Mouse (Mus musculus) left cerebral cortex, postnatal 25 days (tissue): ENCODE measurements at regions not wholly inside any gene's neighbourhood (a gene's known extent, or its start where the extent isn't known, plus 50 kb on each side); places are given as distances from the start of the nearest gene placed in this dataset.

Source experiments
- DNase-seq, 2 experiments: peaks; one replicate each; pipeline ENCODE4 v3.0.0; 2022; ENCODE audit warnings: low spot score in 2 of 2, mixed read lengths in 1 of 2
- intact Hi-C: fragments of 180-260 bp; cut with DNase I; formaldehyde crosslinking; loops from one replicate; pipeline ENCODE4 v1.15.1; 2025

- intact Hi-C loops = no loop called here
- no peak for DNase-seq
Observed at GRCm38 (mm10) chr10:44696973-44697372, 168.7 kb upstream of the Prdm1 start.

DNA sequence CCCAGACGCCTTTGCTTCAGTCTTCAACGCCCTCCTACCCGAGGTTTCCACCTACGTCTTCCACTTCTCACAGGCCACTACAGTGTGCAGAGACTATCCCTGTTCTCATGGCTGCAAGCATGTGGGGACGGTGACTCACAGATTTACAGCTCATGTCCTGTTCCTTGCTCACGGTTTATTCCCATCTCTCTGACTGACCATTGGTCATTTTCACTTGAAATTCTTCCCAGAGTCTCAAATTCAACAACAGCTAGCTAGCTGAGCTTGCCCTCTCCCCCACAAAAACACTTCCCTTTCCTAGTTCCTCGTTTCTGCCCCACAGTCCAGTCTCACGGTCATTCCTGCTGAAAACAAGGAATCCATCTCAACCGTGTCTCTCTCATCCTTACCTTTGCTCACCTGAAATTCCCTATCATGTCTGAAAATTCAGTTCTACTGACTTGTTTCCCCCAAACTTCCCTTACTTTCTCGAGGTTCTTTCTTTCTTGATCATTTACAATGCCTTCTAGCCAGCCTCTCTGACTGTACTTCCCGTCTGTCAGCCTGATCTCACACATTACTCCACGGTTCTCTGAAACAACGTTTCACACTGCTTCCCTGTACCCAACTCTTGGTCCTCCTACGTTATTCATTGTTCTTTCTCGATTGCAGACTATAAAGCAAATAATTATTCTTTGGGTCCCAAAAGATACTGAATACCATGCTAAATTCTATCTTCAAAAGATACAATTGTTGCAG lies 163.5 kb upstream of the Prdm1 start:
- intact Hi-C loops = no loop called here
- peak in 1 of 2 experiments; percentile 45 for DNase-seq

DNA sequence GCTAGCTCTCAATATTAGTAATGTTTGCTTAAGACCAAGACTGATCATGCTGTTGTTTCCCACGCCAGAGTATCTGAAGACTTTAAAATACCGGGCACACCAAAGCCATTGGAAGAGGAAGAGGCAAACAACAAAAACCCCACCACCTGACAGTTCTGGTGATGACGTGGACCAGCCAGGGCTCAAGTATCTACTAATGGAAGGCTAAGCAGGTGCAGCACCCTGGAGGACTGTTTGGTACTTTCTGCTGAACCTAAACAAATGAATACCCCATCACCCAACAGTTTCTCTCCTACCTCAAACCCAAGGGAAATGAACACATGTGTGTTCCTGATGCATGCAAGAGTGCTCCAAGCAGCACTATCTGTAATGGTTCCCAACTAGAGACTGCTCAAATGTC lies 160.3 kb upstream of the Prdm1 start:
- intact Hi-C loops = loop anchor here (5.0 kb wide), 1 partner anchor 64 kb away; no protein-coding TSS in a partner anchor
- DNase-seq = no peak

- intact Hi-C loops = loop anchor here (5.0 kb wide), 1 partner anchor 66 kb away; no protein-coding TSS in a partner anchor
- no peak for DNase-seq
Observed at GRCm38 (mm10) chr10:44686055-44686454, 157.8 kb upstream of the Prdm1 start.

- DNase-seq = peak in 1 of 2 experiments; percentile 77
- intact Hi-C loops = loop anchor here (5.0 kb wide), 1 partner anchor 67 kb away; no protein-coding TSS in a partner anchor
Observed at GRCm38 (mm10) chr10:44685215-44685614, 156.9 kb upstream of the Prdm1 start.

- no peak for DNase-seq
- intact Hi-C loops = no loop called here
Observed at GRCm38 (mm10) chr10:44676506-44676905, 148.2 kb upstream of the Prdm1 start.

GRCm38 (mm10) chr10:44665509-44666144 lies 137.3 kb upstream of the Prdm1 start:
- DNase-seq = no peak
- intact Hi-C loops = no loop called here

- no peak for DNase-seq
- intact Hi-C loops = no loop called here
Observed at GRCm38 (mm10) chr10:44659499-44659898, 131.2 kb upstream of the Prdm1 start.

GRCm38 (mm10) chr10:44653761-44654160 lies 125.5 kb upstream of the Prdm1 start:
- no peak for DNase-seq
- intact Hi-C loops = no loop called here

DNA sequence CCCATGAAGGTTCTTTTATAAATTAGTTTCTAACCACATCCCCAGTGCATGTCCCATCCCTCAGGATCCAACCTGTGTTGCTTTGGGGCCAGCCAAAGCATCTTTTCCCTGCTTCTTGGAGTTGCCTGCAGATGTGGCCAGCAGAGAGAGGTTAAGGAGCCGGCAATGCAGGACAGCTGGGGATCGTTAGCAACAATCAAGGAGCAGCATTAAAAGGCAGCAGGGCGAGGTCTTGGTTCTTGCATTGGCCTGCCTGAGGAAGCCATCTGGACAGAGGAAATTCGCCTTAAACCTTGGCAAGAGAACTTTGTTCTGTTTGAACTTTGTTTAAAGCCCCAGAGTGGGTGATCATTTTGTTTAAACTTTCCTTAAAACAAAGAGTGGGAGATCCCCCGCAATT lies 118.7 kb upstream of the Prdm1 start:
- intact Hi-C loops = no loop called here
- DNase-seq = no peak

DNA sequence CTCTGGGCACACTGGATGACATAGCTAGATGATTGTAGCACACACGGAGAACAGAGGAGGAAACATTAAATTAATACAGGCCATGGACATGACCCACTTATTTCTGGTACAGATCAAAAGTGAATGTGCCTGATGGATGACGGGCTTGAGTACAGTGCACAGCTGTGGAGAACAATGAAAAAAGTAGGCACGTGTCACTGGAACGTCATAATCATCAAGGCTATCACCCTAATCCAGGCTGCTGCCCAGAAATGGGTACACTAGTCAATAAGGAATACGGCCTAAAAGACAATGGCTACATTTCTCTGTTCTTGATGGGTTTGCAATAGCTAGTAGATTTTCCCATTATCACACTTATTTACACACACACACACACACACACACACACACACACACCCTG lies 118.3 kb upstream of the Prdm1 start:
- intact Hi-C loops = no loop called here
- no peak for DNase-seq

DNA sequence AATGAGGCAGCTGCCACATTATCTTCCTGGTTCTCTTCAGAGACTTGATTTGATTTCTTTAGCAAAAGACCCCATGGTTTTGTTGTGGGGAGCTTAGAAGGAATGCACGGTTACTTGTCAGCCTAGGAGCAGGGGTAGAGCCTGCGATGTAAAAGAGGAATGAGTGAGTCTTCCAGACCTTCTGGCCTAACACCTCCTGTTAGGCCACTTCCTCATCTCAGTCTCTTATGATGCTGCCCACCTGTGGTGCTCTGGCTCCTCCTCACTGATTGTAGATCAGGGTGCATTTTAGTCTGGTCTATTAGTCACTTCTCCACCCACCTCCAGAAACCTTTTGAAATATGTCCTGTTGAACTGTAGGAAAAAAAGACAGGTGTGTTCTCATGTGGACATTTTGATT lies 113.3 kb upstream of the Prdm1 start:
- intact Hi-C loops = no loop called here
- no peak for DNase-seq

GRCm38 (mm10) chr10:44640620-44641019 lies 112.3 kb upstream of the Prdm1 start:
- DNase-seq = no peak
- intact Hi-C loops = no loop called here

GRCm38 (mm10) chr10:44638678-44639077 lies 110.4 kb upstream of the Prdm1 start:
- intact Hi-C loops = no loop called here
- DNase-seq = no peak

DNA sequence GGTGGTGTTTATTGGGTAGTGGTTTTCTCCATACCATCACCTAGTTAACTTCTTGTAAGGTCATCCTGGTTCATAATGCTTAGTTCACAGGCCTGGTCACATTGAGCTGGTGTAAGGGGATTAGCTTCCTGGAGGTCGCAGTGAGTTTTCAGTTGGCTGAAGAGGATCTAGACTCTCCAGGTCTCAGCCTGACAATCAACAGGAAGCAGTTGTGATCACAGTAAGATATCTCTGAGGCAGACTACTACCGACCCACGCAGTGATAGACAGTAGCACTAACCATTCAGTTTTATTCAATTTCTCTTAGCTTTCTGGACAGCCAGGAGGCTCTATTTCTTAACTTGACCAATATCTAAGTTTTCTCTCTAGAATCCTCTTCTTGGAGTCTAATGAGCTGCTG lies 108.5 kb upstream of the Prdm1 start:
- DNase-seq = no peak
- intact Hi-C loops = no loop called here

GRCm38 (mm10) chr10:44636061-44636460 lies 107.8 kb upstream of the Prdm1 start:
- intact Hi-C loops = no loop called here
- no peak for DNase-seq

GRCm38 (mm10) chr10:44631584-44631983 lies 103.3 kb upstream of the Prdm1 start:
- no peak for DNase-seq
- intact Hi-C loops = no loop called here

- intact Hi-C loops = no loop called here
- DNase-seq = peak in 1 of 2 experiments; percentile 14
Observed at GRCm38 (mm10) chr10:44630485-44630884, 102.2 kb upstream of the Prdm1 start.

- intact Hi-C loops = no loop called here
- no peak for DNase-seq
Observed at GRCm38 (mm10) chr10:44628387-44628786, 100.1 kb upstream of the Prdm1 start.

DNA sequence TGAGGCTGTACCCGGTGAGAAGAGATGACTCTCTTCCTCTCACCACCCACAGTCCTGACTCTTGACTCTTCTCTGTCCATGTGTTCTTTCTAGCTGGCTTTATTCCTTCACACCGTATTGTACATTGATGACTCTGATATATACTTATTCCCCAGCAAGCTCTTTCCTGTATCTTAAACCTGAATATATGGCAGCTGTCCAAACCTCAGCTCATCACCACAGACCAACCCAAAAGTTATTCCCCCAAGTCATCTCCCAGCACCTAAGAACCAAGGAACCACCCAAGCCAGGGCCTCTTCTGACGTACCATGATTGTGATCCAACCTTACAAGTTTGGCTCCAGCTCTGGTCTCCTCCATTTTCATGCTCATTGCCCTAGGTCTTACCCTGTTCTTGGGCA lies 99.1 kb upstream of the Prdm1 start:
- intact Hi-C loops = no loop called here
- DNase-seq = no peak

- intact Hi-C loops = no loop called here
- no peak for DNase-seq
Observed at GRCm38 (mm10) chr10:44625521-44625920, 97.2 kb upstream of the Prdm1 start.
